Mouse (Mus musculus) left cerebral cortex, adult 6 months (tissue): ENCODE data around the gene Gm28845. TPM values are rescaled to one million over a fixed set of nuclear protein-coding genes. Genes with fewer than 3 reads are reported as not detected.

Experiments used
- long read RNA-seq, 2 experiments: library from polyadenylated mRNA; unstranded; transcript quantifications; one replicate each; pipeline ENCODE4 v2.0.0; 2019 to 2020
- polyA plus RNA-seq: library from polyadenylated mRNA; unstranded; fragments of <200 nt; fragmentation: Nextera tagmentation; gene quantifications from 2 replicates; pipeline ENCODE4 v1.2.3, GENCODE M21; 2021

Gene Gm28845
- polyA plus RNA-seq, result 0.53 and 0.70 TPM in 2 replicates
- long read RNA-seq, experiment 1, result 0 reads
- long read RNA-seq, experiment 2, result 0 reads

DNA sequence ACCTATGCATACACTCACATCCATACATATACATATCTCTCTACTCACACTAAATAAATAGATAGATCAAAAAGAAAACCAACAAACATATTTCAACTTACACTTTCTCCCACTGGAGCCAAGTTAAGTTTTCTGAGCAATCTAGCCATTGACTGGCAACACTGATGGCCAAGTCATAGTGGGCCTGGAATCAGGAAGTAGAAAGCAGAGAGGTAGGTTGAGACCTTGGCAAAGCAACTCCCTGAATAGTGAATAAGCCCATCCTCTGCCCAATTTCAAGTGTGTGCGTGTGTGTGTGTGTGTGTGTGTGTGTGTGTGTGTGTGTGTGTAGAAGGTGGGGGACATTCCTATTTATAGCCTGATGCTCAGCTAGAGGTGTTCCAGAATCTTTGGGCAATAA, at the start of gene Gm28845:
TSS of gene Gm28845 (minus strand) at position 121 of the 400 bp plus-strand sequence.

DNA sequence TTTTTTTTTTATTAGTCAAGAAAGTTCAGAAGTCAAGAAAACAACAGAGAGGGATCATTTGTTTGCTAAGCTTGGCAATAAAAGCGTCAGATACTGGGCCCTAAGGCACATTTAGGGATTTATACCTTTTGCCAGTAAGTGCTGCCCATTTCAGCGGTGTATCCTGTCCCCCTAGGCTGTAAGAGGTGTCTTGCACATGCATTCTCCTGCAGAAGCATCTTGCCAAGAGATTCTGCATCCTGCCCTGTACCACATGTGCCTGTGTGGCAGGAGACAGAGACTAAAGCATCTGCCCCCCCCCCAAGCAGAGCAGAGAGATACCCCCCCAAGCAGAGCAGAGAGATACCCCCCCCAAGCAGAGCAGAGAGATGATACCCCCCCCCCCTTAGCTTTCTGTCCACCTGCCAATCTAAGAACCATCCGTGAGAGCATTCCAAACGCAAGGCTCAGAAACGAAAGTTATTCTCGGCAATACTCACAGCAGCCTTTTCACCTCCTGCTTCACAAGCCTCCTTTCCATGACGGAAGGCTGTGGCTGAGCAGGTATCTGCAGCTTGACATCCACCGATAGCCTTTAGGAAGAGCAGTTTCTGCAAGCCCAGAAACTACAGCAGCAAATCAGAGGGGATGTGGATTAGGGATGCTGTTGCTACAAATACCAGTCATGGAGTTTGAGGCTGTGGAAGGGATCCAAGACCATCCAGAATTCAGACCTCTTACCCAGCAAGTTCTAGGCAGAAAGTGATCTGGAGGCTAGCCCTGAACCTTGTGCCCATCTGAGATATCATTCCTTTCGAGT, 3.4 kb upstream of the Gm28845 start, which contains the start of gene D630023F18Rik:
TSS of gene D630023F18Rik (minus strand) at position 641 of the 799 bp plus-strand sequence.

DNA sequence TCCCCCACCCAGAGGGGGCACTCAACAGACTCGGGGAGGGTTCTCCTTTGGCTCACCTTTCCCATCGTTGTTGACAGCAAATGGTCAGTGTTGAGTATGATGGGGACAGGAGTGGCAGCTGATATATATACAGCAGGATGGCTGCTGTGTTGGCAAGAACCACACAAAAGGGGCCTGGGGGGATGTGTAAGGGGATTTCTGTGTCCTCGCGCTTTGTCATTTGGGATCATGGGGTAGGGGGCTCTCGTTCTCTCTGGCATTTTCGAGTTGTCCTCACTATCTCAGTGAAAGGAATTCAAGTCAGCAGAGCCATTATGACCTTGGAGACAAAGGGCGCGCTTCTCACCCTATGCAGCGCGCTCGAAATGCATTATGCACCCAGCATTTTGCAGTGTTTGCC, 16.1 kb downstream of the Gm28845 start, which contains the start of gene Cryga:
TSS of gene Cryga (minus strand) at position 101 of the 400 bp plus-strand sequence.

DNA sequence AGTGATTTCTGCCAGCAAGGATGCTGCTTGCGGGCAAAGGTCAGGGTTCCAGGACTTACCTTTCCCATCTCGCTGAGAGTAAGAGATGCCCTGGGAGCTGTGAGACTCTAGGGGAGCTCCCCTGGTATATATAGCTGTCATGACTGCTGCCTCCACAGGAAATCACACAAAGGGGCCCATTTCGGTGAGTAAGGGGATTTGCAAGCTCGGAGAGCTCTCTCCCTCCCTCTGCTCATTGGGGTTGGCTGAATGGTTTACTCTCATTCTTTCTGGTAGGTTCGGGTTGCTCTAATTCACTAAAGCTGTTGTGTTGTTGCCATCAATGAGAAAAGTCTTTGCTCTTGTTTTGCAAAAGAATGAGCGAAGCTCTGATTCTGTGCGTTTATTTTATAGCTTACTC, 37.2 kb downstream of the Gm28845 start, which contains the start of gene Crygb:
TSS of gene Crygb (minus strand) at position 101 of the 400 bp plus-strand sequence.

DNA sequence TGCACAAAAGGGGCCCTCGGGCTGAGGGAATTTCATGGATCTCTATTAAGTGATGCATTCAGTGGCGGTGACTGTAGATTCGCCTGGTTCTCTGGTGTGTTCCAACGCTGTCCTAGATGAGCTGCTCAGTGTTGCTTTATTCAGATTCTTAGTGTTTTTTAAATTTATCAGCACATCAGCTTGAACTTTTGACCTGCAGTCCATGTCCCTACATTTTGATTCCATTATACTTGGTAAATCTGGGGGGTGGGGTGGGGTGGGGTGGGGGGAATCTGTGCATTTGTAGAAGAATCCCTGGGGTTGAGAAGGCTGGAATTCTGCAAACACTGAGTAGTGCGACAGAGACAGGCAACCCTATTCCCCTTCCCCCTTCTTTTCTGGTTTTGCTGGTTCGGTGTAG, 45.8 kb downstream of the Gm28845 start, which contains the start of gene Crygc:
TSS of gene Crygc (minus strand) at position 101 of the 400 bp plus-strand sequence.

DNA sequence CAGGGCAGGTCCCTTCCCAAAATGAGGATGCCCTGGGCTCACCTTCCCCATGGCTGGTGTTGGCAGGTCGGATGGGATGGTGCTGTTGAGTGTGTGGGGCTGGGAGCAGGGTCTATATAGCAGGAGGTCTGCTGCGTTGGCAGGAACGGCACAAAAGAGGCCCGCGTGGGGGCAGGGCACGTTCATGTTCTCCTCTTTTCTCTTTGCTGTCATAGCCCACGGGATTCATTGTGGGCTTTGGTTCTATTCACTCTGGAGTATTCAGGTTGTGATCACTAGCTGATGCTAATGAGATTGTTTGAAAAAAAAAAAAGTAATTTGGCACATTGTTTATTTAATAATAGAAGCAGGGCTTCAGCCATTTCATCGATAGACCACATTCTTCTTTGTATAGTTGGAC, 56.0 kb downstream of the Gm28845 start, which contains the start of gene Crygd:
TSS of gene Crygd (minus strand) at position 101 of the 400 bp plus-strand sequence.

DNA sequence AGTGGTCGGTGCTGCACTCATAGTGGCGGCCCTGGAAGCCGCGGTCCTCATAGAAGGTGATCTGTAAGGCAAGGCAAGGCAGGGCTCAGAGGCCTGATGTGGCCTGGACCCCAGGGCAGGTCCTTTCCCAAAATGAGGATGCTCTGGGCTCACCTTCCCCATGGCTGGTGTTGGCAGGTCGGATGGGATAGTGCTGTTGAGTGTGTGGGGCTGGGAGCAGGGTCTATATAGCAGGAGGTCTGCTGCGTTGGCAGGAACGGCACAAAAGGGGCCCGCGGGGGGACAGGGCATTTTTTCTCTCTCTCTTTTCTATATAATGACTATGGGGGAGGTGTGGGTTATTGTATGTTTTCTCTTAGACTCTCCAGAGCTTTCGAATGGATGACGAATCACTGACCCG, 68.4 kb downstream of the Gm28845 start, which contains the start of gene Cryge:
TSS of gene Cryge (minus strand) at position 198 of the 400 bp plus-strand sequence.

Other genes with a start within 250 kb of the Gm28845 start
- gene Plekhm3, start 162.7 kb downstream of the Gm28845 start, polyA plus RNA-seq, result 8.2 and 10.2 TPM in 2 replicates
- not detected in 2 replicates for gene Akr1cl, start 86.8 kb downstream of the Gm28845 start, polyA plus RNA-seq
- not detected in 2 replicates for gene Cryge, start 68.4 kb downstream of the Gm28845 start, polyA plus RNA-seq
- gene Crygd, start 56.1 kb downstream of the Gm28845 start, polyA plus RNA-seq, result not detected in 2 replicates
- gene Crygc, start 45.9 kb downstream of the Gm28845 start, polyA plus RNA-seq, result not detected in 2 replicates
- gene Crygb, start 37.3 kb downstream of the Gm28845 start, polyA plus RNA-seq, result not detected in 2 replicates
- 0.83 and 1.0 TPM in 2 replicates for gene Cryga, start 16.2 kb downstream of the Gm28845 start, polyA plus RNA-seq
- 7.8 and 10.2 TPM in 2 replicates for gene D630023F18Rik, start 3.7 kb upstream of the Gm28845 start, polyA plus RNA-seq
- gene Idh1, start 66.9 kb upstream of the Gm28845 start, polyA plus RNA-seq, result 30.5 and 42.1 TPM in 2 replicates
- 3.6 and 10.1 TPM in 2 replicates for gene Pikfyve, start 67.1 kb upstream of the Gm28845 start, polyA plus RNA-seq
- gene Pth2r, start 162.5 kb upstream of the Gm28845 start, polyA plus RNA-seq, result 0.68 and 1.4 TPM in 2 replicates